Mouse (Mus musculus) neural tube, embryonic 15.5 days (tissue): ENCODE measurements at regions not wholly inside any gene's neighbourhood (a gene's known extent, or its start where the extent isn't known, plus 50 kb on each side); places are given as distances from the start of the nearest gene placed in this dataset.
"Not testable (repeated sequence)": the region's sequence is repeated elsewhere in the genome, so short reads cannot be mapped to it uniquely, and the experiment has no call there.

ENCODE experiments used
- ATAC-seq: fragments of 200-750 bp; cut with Nextera tagmentation; 2 replicates; pipeline ENCODE4 v1.8.0; 2017; ENCODE audit warnings: mild to moderate bottlenecking, moderate TSS enrichment, moderate library complexity; ENCODE audit not compliant: low FRiP score
- H3K27ac ChIP-seq: fragments of 300-500 bp; sonication (generic); replicated peaks from 2 replicates; pipeline ENCODE4 v1.5.1; 2015; ENCODE audit warnings: mild to moderate bottlenecking, inconsistent platforms
- H3K27me3 ChIP-seq: fragments of 300-500 bp; sonication (generic); replicated peaks from 2 replicates; pipeline ENCODE4 v1.6.1; 2015; ENCODE audit warnings: inconsistent platforms
- H3K36me3 ChIP-seq: fragments of 300-500 bp; sonication (generic); 2 replicates; pipeline ENCODE4 v1.6.1; 2015; ENCODE audit warnings: inconsistent platforms
- H3K4me1 ChIP-seq: fragments of 300-500 bp; sonication (generic); 2 replicates; pipeline ENCODE4 v1.6.1; 2015; ENCODE audit warnings: inconsistent platforms
- H3K4me2 ChIP-seq: fragments of 300-500 bp; sonication (generic); 2 replicates; pipeline ENCODE4 v1.6.1; 2015; ENCODE audit warnings: inconsistent platforms, mild to moderate bottlenecking, moderate library complexity
- H3K4me3 ChIP-seq: fragments of 300-500 bp; sonication (generic); replicated peaks from 2 replicates; pipeline ENCODE4 v1.5.1; 2015; ENCODE audit warnings: mild to moderate bottlenecking, inconsistent platforms
- H3K9ac ChIP-seq: fragments of 300-500 bp; sonication (generic); replicated peaks from 2 replicates; pipeline ENCODE4 v1.6.1; 2015; ENCODE audit warnings: mild to moderate bottlenecking, inconsistent platforms
- H3K9me3 ChIP-seq: fragments of 300-500 bp; sonication (generic); replicated peaks from 2 replicates; pipeline ENCODE4 v1.6.1; 2016; ENCODE audit warnings: inconsistent platforms
- WGBS: fragments of 180-500 bp; shearing (Covaris S2); methylation state at CpG from one replicate; pipeline ENCODE4 v1.1.7; 2015; ENCODE audit warnings: mixed read lengths; 5-methylcytosine and 5-hydroxymethylcytosine counted together

DNA sequence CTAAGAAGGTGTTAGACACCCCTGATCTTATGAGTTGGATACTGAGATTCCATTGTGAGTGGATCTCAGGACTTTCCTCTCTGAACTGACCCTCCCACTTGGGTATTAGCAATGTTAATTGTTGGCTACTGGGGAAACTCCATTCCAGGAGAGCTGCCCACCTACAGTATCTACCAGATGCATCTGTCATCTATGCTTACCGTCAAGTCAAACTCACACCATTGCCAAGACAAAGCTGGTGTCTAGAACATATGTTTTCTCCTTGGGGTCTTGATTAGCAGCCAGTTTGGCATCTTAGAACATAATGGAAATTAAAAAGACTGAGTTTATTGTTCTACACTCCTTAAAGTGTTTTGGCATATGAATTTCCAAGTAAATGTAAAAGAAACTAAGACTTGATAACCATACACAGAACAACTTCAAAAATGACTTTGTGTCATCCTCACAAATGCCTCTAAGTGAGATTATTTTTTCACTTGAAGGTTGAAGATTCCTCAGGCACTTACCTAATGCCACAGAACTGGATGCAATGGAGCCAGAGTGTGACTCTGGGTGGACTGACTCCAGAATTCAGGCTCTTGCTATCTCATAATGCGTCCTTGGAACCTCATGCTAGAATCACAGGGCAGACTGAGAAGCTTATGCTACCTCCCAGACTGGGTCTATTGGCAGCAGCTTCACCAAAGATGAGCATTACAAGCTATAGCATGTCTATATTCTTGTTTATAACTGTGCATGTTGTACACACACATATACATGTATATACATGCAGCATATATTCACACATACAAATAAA, 107.5 kb upstream of the Rnf152 start:
- H3K4me2 ChIP-seq = no peak overlapping the region
- ATAC-seq = no peak
- no peaks in the 10 kb centered on the region for H3K4me1 ChIP-seq
- no peaks in the 10 kb centered on the region for H3K27me3 ChIP-seq
- WGBS = 86% methylated on average over 2 of the region's 2 CpGs
- H3K9me3 ChIP-seq = no peaks in the 10 kb centered on the region
- H3K4me3 ChIP-seq = no peak overlapping the region
- H3K9ac ChIP-seq = no peak overlapping the region
- H3K36me3 ChIP-seq = no peaks in the 10 kb centered on the region
- H3K27ac ChIP-seq = no peak overlapping the region

DNA sequence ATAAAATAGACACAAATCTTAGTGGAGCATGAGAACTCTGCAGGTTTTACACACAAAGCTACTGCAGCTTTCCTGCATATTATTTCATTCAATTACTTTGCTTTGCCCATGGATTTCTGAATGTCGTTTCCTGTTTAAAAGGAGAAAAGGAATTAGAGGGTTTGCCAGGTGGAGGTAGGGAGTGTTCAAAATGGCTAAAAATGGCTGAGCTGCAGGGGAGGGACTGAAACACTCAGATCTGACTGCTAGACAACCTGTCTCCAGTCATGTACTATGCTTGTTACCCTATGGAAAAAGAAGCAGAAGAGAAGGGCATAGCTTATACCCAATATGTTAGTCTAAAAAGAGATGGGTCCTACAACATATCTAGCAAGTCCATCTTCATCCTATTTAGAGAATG, 106.2 kb upstream of the Rnf152 start:
- Histone ChIP-seq H3K4me2 (no peak overlapping the region), H3K4me3 (no peak overlapping the region), H3K27ac (no peak overlapping the region), H3K9ac (no peak overlapping the region), H3K4me1 (no peaks in the 10 kb centered on the region), H3K9me3 (no peaks in the 10 kb centered on the region), H3K27me3 (no peaks in the 10 kb centered on the region), H3K36me3 (no peaks in the 10 kb centered on the region)
- 90% methylated on average over 1 of the region's 1 CpGs for whole genome bisulfite sequencing
- ATAC-seq = no peak

DNA sequence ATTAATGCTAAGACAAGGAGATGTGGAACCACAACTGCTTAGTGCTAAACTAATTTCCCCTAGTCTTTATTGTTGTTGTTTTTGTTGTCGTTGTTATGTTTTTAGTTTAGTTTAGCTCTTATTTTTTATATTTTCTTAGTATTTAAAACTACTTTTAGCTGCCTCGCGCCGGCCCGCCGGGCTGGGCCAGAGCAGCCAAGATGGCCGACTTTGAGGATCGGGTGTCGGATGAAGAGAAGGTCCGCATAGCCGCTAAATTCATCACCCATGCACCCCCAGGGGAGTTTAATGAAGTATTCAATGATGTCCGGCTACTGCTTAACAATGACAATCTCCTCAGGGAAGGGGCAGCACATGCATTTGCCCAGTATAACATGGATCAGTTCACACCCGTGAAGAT, 99.3 kb upstream of the Rnf152 start:
- 96% methylated on average over 13 of the region's 13 CpGs for WGBS
- ATAC-seq, H3K4me3 ChIP-seq: not testable (repeated sequence)

DNA sequence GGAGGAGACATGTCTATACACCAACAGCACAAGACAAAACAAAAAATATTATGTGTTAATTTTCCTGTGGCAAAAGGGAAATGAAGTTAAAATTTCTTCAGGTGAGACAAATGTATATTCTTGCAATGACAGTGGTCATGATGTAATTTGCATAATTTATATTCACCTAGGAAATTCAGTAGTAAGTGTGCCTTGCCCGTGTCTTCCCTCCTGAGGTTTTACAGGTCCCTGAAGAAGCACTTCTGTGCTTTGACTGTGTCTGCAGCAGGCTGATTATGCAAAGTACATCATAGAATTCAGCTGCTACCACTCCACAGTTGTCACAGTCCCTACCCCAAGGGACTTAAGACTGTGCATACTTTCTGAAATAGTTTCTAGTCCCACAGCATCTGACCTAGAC, 98.2 kb upstream of the Rnf152 start:
- no peaks in the 10 kb centered on the region for H3K4me1 ChIP-seq
- H3K9me3 ChIP-seq = no peaks in the 10 kb centered on the region
- no peak overlapping the region for H3K27ac ChIP-seq
- ATAC-seq = no peak
- H3K9ac ChIP-seq = no peak overlapping the region
- no peaks in the 10 kb centered on the region for H3K27me3 ChIP-seq
- no peaks in the 10 kb centered on the region for H3K36me3 ChIP-seq
- H3K4me2 ChIP-seq = no peak overlapping the region
- no peak overlapping the region for H3K4me3 ChIP-seq
- WGBS = 29% methylated on average over 1 of the region's 1 CpGs

More for the DNA sequence above, 99.3 kb upstream of the Rnf152 start:
- H3K4me2 ChIP-seq, H3K4me1 ChIP-seq, H3K27me3 ChIP-seq, H3K36me3 ChIP-seq, H3K9me3 ChIP-seq, H3K27ac ChIP-seq, H3K9ac ChIP-seq: not testable (repeated sequence)

DNA sequence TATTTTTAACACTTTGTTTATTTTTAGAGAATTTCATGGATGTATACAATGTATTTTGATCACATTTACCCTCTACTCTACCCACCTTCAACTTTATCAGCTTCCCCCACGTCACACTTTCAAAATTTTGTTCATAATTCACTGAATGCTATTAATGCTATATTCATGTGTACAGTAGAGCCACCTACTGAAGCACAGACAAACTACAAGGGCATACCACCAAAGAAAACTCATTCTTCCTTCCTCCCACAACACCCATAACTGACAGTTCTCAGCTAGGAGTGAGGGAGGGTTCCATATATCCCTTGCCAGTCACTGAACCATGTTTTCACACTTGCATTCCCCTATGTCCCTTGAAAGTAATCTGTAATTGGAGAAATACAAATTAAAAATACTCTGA, 89.7 kb upstream of the Rnf152 start:
- H3K27ac ChIP-seq = no peak overlapping the region
- H3K4me3 ChIP-seq = no peak overlapping the region
- no peaks in the 10 kb centered on the region for H3K36me3 ChIP-seq
- no peak overlapping the region for H3K4me2 ChIP-seq
- H3K9ac ChIP-seq = no peak overlapping the region
- ATAC-seq = no peak
- H3K9me3 ChIP-seq = no peaks in the 10 kb centered on the region
- no peaks in the 10 kb centered on the region for H3K27me3 ChIP-seq
- H3K4me1 ChIP-seq = no peaks in the 10 kb centered on the region
- WGBS = 75% methylated on average over 1 of the region's 1 CpGs

DNA sequence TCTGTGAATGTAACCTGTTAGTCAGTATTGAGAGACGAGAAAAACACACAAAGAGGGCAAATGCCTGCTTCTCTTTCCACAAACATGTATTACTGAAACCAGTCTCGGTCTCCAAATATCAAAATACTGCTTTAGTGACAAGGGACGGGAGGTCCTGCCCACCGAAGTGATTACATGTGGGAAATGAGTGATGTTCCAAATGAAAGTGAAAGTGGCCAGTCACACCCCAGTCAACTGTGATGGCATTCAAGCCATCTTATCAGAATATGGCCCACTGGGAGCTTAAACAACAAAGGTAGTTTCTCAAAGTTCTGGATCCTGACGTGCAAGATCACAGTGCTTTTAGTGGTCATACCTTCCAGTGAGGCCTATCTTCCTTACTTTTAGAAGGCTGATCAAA, 87.0 kb upstream of the Rnf152 start:
- ATAC-seq = no peak
- H3K27ac ChIP-seq = no peak overlapping the region
- no peaks in the 10 kb centered on the region for H3K36me3 ChIP-seq
- H3K9me3 ChIP-seq = no peaks in the 10 kb centered on the region
- H3K4me1 ChIP-seq = no peaks in the 10 kb centered on the region
- no peak overlapping the region for H3K9ac ChIP-seq
- 90% methylated on average over 5 of the region's 5 CpGs for WGBS
- no peaks in the 10 kb centered on the region for H3K27me3 ChIP-seq
- H3K4me2 ChIP-seq = no peak overlapping the region
- no peak overlapping the region for H3K4me3 ChIP-seq

DNA sequence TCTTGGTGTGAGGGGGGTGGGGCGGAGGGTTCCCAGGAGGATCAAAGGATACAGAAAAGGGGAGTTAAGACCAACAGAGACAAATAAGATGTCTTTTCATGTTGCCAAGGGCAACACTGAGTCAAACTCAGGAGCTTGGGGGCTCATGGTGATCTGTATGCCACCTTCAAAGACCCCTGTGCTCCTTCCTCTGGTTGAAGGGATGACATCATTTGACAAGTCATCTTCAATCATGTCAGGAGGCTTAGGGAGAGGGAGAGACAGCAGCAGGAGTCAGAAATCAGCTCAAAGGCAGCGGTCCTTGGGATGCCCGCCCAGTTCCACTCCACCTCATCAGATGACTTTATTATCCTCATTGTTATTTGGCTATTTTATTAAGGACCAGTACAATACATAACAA, 83.8 kb upstream of the Rnf152 start:
- Histone ChIP-seq H3K4me2 (no peak overlapping the region), H3K27ac (no peak overlapping the region), H3K9me3 (no peaks in the 10 kb centered on the region), H3K36me3 (no peaks in the 10 kb centered on the region), H3K9ac (no peak overlapping the region), H3K4me3 (no peak overlapping the region), H3K27me3 (no peaks in the 10 kb centered on the region), H3K4me1 (no peaks in the 10 kb centered on the region)
- ATAC-seq = no peak
- 41% methylated on average over 3 of the region's 3 CpGs for WGBS

DNA sequence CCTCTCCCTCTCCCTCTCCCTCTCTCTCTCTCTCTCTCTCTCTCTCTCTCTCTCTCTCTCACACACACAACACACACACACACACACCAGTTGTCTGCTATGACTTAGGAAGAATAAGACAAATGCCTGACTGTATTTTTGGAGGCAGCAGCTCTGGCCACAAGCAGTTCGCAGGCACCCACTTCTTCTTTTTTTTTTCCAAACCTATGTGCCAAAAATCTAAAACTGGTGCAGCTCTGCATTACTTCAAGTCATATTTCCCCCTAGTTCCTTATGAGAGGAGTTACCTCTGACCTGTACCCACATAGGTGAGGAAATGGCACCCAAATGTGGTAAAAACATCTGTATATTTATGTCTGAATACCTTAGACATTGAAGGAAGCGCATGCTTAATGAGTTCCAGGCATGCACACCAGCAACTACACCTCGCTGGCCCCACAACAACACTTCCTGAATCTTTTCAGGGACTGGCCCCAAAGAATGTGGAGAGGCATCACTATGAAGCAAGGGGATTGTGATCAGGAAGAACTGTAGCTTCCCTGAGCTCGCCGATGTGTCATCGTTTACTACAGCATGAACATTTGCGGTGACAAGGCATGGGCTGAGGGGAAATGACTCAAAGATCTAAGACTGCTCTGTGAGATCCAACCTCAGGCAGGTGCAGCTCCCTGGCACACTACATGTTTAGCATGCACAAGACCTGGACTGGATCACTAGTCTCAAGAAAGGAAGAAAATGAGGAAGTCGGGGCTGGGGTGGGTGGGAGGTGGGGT, 78.3 kb upstream of the Rnf152 start:
- no peak for ATAC-seq
- Histone ChIP-seq H3K9me3 (no peaks in the 10 kb centered on the region), H3K27ac (no peak overlapping the region), H3K4me2 (no peak overlapping the region), H3K36me3 (no peaks in the 10 kb centered on the region), H3K4me3 (no peak overlapping the region), H3K4me1 (no peaks in the 10 kb centered on the region), H3K9ac (no peak overlapping the region), H3K27me3 (no peaks in the 10 kb centered on the region)
- WGBS = 81% methylated on average over 8 of the region's 8 CpGs

DNA sequence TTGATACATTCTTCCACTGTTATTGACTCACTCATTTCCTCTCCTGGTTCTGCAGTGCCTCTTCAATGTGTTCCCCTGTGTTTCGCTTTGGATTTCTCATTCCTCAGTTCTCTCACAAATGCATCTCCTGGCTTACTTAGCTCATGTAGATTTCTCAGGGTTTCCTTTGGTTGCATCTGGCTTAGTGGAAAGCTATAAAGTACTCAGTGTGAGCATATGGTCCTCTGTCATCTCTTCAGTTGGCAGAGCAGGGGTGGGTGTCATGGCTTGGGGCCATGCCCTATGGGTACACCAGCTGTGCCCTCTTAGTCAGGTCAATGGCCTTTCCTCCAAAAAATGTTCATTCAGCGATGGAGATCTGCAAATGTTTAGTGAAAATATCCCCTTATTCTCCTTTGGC, 77.4 kb upstream of the Rnf152 start:
- Histone ChIP-seq H3K4me3 (no peak overlapping the region), H3K27ac (no peak overlapping the region), H3K9ac (no peak overlapping the region), H3K4me1 (no peaks in the 10 kb centered on the region), H3K27me3 (no peaks in the 10 kb centered on the region), H3K9me3 (no peaks in the 10 kb centered on the region), H3K36me3 (no peaks in the 10 kb centered on the region), H3K4me2 (no peak overlapping the region)
- no peak for ATAC-seq
- 83% methylated on average over 2 of the region's 2 CpGs for WGBS

DNA sequence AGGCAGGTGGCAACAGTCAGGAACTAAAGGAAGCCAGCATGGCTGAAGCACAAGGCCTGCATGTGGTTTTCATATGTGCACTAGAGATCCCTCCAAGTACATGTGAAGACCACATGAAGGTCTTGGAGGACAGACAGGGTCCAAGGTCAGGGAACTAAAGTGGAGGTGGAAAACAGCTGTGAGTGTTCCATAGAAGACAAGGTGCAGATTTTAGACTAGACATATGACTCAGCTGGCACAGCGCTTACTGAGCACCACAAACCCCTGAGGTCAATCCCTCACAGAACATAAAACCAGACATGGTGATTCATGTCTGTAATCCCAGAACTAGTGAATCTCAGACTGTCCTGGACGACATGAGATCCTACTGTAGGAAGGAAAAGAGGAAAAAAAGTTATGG, 75.3 kb upstream of the Rnf152 start:
- no peak overlapping the region for H3K27ac ChIP-seq
- no peak overlapping the region for H3K4me3 ChIP-seq
- H3K27me3 ChIP-seq = no peaks in the 10 kb centered on the region
- ATAC-seq = no peak
- no peaks in the 10 kb centered on the region for H3K9me3 ChIP-seq
- no peaks in the 10 kb centered on the region for H3K4me1 ChIP-seq
- 76% methylated on average over 2 of the region's 2 CpGs for WGBS
- H3K36me3 ChIP-seq = no peaks in the 10 kb centered on the region
- H3K4me2 ChIP-seq = no peak overlapping the region
- no peak overlapping the region for H3K9ac ChIP-seq

DNA sequence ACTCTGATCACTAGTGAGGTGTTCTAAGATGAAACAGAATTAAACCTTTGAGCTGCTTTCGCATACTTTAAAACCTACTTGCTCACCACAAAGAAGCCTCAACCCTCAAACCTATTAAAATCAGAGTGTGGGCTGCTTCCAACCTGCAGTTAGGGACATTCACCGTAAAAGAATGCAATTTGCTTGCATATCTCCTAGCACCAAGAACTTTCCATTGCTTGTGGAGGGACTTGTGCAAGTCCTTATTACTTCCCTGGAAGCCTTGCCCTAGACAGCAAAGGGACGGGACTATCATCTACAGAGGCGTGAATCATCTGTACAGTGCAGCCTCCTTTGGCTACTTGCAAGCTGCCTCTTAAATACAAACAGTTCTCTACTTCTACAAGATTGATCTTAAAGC, 74.2 kb upstream of the Rnf152 start:
- no peak overlapping the region for H3K4me3 ChIP-seq
- no peaks in the 10 kb centered on the region for H3K36me3 ChIP-seq
- no peaks in the 10 kb centered on the region for H3K27me3 ChIP-seq
- WGBS = 89% methylated on average over 4 of the region's 4 CpGs
- H3K27ac ChIP-seq = no peak overlapping the region
- no peaks in the 10 kb centered on the region for H3K4me1 ChIP-seq
- H3K9me3 ChIP-seq = no peaks in the 10 kb centered on the region
- no peak overlapping the region for H3K9ac ChIP-seq
- no peak for ATAC-seq
- H3K4me2 ChIP-seq = no peak overlapping the region

DNA sequence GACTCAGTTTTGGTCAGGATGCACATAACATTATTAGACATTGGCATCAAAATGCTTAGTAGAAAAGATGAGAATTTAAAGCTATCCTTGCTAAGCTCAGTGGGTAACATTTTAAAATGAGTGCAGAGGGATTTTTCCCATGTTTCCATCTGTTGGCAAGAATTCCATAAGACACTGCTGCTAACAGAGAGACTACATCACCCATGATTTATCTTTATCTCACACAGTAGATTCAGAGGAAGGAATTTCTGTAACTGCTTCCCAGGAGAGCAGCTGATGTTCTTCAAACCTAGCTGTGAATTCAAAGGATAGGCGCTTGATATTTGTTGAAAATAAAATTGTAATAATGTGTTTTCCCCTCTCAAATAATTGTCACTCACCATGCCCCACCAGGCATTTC, 71.7 kb upstream of the Rnf152 start:
- no peaks in the 10 kb centered on the region for H3K9me3 ChIP-seq
- 80% methylated on average over 1 of the region's 1 CpGs for WGBS
- H3K27ac ChIP-seq = no peak overlapping the region
- no peaks in the 10 kb centered on the region for H3K27me3 ChIP-seq
- H3K4me2 ChIP-seq = no peak overlapping the region
- H3K4me1 ChIP-seq = no peaks in the 10 kb centered on the region
- H3K4me3 ChIP-seq = no peak overlapping the region
- no peaks in the 10 kb centered on the region for H3K36me3 ChIP-seq
- ATAC-seq = no peak
- no peak overlapping the region for H3K9ac ChIP-seq
